Mouse (Mus musculus) midbrain, embryonic 12.5 days (tissue): ENCODE data around the gene Bcar3. TPM values are rescaled to one million over a fixed set of nuclear protein-coding genes. Genes with fewer than 3 reads are reported as not detected.

Experiments used
- ATAC-seq: fragments of 200-750 bp; cut with Nextera tagmentation; 2 replicates; pipeline ENCODE4 v1.8.0; 2017; ENCODE audit warnings: low read depth, moderate TSS enrichment, moderate library complexity; ENCODE audit not compliant: low FRiP score
- H3K27ac ChIP-seq: fragments of 300-500 bp; sonication (generic); replicated peaks from 2 replicates; pipeline ENCODE4 v1.5.1; 2016; ENCODE audit warnings: mild to moderate bottlenecking
- H3K27me3 ChIP-seq: fragments of 300-500 bp; sonication (generic); 2 replicates; pipeline ENCODE4 v1.6.1; 2016; ENCODE audit warnings: mild to moderate bottlenecking
- H3K36me3 ChIP-seq: fragments of 300-500 bp; sonication (generic); 2 replicates; pipeline ENCODE4 v1.6.1; 2016
- H3K4me1 ChIP-seq: fragments of 300-500 bp; sonication (generic); 2 replicates; pipeline ENCODE4 v1.6.1; 2016
- H3K4me2 ChIP-seq: fragments of 300-500 bp; sonication (generic); replicated peaks from 2 replicates; pipeline ENCODE4 v1.6.1; 2016; ENCODE audit warnings: mild to moderate bottlenecking, moderate library complexity
- H3K4me3 ChIP-seq: fragments of 300-500 bp; sonication (generic); 2 replicates; pipeline ENCODE4 v1.5.1; 2016; ENCODE audit warnings: mild to moderate bottlenecking
- H3K9ac ChIP-seq: fragments of 300-500 bp; sonication (generic); replicated peaks from 2 replicates; pipeline ENCODE4 v1.6.1; 2016; ENCODE audit warnings: mild to moderate bottlenecking, moderate library complexity
- H3K9me3 ChIP-seq: fragments of 300-500 bp; sonication (generic); 2 replicates; pipeline ENCODE4 v1.6.1; 2016; ENCODE audit warnings: mild to moderate bottlenecking
- WGBS: fragments of 180-500 bp; shearing (Covaris S2); methylation state at CpG from one replicate; pipeline ENCODE4 v1.1.7; 2016; 5-methylcytosine and 5-hydroxymethylcytosine counted together
- polyA plus RNA-seq: library from polyadenylated mRNA; unstranded; fragments of >200 nt; fragmentation: Nextera tagmentation; extraction: Ambion mirVana; gene quantifications from 2 replicates; pipeline ENCODE4 v1.2.1, GENCODE M21; 2016

Gene Bcar3
- polyA plus RNA-seq, 1 experiment from 2014 or later: 14.6 TPM

DNA sequence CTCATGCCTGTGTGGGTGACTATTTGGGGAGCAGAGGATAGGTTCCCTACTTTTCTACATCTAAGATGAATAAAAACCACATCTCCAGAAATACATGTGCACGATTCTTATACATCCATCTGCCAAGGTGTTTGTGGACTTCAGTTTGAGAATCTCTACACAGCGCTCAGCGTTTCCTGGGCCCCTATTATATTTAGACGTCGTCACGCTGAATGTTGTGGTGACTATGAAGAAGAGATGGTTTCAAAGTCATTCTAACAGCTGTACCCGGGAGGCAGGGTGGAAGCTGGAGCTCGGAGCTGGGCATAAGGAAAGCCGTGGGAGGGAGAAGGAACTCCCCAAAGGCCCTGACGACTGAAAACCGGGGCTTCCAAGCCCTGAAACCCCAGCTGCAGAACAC, 178.5 kb downstream of the Bcar3 start:
- ATAC-seq: no peak
- no peak overlapping the region for H3K4me2 ChIP-seq

DNA sequence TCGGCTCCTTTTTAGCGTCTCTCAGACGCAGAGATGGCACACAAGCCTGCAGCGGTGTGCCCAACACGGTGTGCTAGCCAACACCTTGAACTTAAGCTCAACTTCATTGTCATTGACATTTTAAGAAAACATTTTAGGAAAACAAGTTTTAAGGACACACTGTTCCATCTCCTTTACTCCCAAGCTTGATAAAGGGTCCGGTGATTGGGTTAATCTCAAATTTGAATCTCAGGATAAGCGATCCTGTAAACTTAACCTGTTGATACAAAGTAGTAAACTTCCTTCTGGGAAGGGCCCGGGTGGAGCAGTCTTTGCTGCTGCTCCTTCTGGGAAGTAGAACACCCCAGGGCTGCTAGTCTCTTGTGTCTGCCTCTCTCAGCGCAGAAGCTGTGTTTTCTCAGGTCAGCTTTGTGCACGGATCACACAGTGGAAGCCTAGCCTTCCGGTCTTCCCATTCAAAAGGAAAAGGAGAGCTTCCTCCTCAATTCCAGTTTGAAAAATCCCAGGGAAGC, 179.6 kb downstream of the Bcar3 start:
- H3K4me3 ChIP-seq: no peak overlapping the region
- H3K4me1 ChIP-seq: peaks cover 35% of the 10 kb centered on the region
- no peaks in the 10 kb centered on the region for H3K27me3 ChIP-seq
- no peak overlapping the region for H3K4me2 ChIP-seq
- no peak overlapping the region for H3K9ac ChIP-seq
- no peaks in the 10 kb centered on the region for H3K9me3 ChIP-seq
- H3K27ac ChIP-seq: no peak overlapping the region
- WGBS: 82% methylated on average over 11 of the region's 11 CpGs
- H3K36me3 ChIP-seq: no peaks in the 10 kb centered on the region
- ATAC-seq: no peak

More for the DNA sequence above, 178.5 kb downstream of the Bcar3 start:
- no peaks in the 10 kb centered on the region for H3K27me3 ChIP-seq
- no peaks in the 10 kb centered on the region for H3K9me3 ChIP-seq
- H3K9ac ChIP-seq: no peak overlapping the region
- H3K4me1 ChIP-seq: peaks cover 29% of the 10 kb centered on the region
- no peak overlapping the region for H3K4me3 ChIP-seq
- no peak overlapping the region for H3K27ac ChIP-seq
- whole genome bisulfite sequencing: 81% methylated on average over 11 of the region's 11 CpGs
- no peaks in the 10 kb centered on the region for H3K36me3 ChIP-seq

DNA sequence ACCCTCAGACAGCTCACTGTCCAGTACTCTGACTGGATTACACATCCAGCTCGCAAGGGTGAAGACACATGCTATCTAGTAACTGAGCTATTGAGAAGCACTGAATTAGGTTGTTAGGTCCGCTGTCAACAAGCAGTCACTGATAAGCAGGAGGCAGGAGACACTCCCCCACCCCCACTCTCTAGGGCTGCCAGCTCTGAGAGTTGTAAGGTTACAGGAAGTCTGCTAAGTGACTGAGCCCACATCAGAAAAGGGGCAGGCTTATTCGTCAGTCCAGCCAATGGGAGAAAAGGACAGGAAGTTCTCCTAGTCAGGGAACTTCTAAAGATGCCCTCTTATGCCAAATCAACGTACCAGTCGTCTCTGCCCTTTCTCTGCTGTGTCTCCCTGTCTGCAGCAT, 180.1 kb downstream of the Bcar3 start:
- Histone ChIP-seq H3K9ac (no peak overlapping the region), H3K27me3 (no peaks in the 10 kb centered on the region), H3K9me3 (no peaks in the 10 kb centered on the region), H3K4me1 (peaks cover 36% of the 10 kb centered on the region), H3K4me2 (no peak overlapping the region), H3K4me3 (no peak overlapping the region), H3K36me3 (no peaks in the 10 kb centered on the region), H3K27ac (no peak overlapping the region)
- ATAC-seq: no peak
- 51% methylated on average over 5 of the region's 5 CpGs for WGBS

DNA sequence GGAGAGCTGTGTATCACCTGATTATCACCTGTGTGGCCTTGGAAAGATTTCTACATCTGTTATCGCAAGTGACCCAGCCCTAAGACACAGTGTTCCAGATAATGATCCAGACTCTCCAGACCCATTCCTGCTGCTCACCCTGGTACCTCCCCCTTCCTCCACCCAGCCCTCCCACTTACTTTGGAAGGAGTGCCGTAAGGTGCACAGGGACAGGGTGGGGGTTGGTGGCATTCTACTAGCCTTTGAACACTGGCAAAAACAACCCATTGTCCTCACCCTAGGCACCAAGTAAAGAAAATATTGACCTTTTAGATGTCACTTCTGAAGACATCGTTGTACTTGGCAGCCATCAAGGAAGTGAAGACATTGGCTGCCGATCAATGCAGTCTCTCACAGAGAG, 180.9 kb downstream of the Bcar3 start:
- peaks cover 43% of the 10 kb centered on the region for H3K4me1 ChIP-seq
- H3K4me3 ChIP-seq: no peak overlapping the region
- H3K4me2 ChIP-seq: no peak overlapping the region
- WGBS: 77% methylated on average over 4 of the region's 4 CpGs
- peak overlapping the region; percentile 63; the same call in 1 of the 2 replicates for H3K27ac ChIP-seq
- ATAC-seq: no peak
- H3K27me3 ChIP-seq: no peaks in the 10 kb centered on the region
- no peaks in the 10 kb centered on the region for H3K9me3 ChIP-seq
- H3K36me3 ChIP-seq: no peaks in the 10 kb centered on the region
- no peak overlapping the region for H3K9ac ChIP-seq

DNA sequence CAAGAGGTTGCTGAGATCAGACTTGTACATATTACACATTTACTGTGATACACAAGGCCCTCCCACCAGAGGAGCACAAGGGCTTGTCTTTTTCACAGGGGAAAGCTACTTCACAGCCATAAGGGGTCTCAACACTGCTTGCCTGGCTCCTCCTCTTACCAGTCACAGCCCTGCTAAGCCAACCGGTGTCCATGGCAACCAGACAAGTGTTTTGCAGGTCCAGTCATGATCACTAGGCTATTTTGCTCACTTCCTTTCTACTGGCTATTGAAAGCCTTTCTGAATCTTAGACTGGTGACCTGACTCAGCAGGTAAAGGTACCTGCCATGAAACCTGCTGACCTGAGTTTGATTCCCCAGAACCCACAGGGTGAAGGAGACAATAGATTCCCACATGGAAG, 181.8 kb downstream of the Bcar3 start:
- WGBS: 20% methylated on average over 1 of the region's 1 CpGs
- Histone ChIP-seq H3K36me3 (no peaks in the 10 kb centered on the region), H3K27me3 (no peaks in the 10 kb centered on the region), H3K9ac (no peak overlapping the region), H3K27ac (peak overlapping the region; percentile 63), H3K9me3 (no peaks in the 10 kb centered on the region), H3K4me1 (peaks cover 52% of the 10 kb centered on the region), H3K4me2 (no peak overlapping the region), H3K4me3 (no peak overlapping the region)
- peak; percentile 79 for ATAC-seq

DNA sequence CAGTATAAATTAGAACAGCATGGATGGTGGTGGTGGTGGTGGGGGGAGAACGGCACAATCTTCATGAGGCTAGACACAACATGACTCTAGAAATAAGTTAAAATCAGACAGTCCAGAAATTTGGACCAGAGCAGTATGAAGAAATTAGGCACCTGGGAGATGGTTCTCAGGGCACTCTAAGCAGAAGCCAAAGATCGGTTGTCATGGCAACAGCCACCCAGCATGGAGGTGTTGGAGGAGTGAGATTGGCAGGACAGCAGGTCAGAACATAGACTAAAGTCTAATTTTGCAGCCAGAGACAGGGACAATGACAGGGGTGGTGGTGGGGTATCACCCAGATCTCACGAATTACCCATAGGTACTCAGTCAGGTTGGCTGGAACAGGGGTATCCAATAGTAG, 182.7 kb downstream of the Bcar3 start:
- H3K4me3 ChIP-seq: no peak overlapping the region
- H3K4me1 ChIP-seq: peaks cover 60% of the 10 kb centered on the region
- ATAC-seq: 0 out of 2 replicates have a peak, but pooled peaks have one; percentile 17
- H3K27me3 ChIP-seq: no peaks in the 10 kb centered on the region
- peak overlapping the region; percentile 10; the same call in 1 of the 2 replicates for H3K4me2 ChIP-seq
- H3K9ac ChIP-seq: no peak overlapping the region
- peak overlapping the region; percentile 63 for H3K27ac ChIP-seq
- H3K36me3 ChIP-seq: no peaks in the 10 kb centered on the region
- WGBS: 43% methylated on average over 3 of the region's 3 CpGs
- H3K9me3 ChIP-seq: no peaks in the 10 kb centered on the region

DNA sequence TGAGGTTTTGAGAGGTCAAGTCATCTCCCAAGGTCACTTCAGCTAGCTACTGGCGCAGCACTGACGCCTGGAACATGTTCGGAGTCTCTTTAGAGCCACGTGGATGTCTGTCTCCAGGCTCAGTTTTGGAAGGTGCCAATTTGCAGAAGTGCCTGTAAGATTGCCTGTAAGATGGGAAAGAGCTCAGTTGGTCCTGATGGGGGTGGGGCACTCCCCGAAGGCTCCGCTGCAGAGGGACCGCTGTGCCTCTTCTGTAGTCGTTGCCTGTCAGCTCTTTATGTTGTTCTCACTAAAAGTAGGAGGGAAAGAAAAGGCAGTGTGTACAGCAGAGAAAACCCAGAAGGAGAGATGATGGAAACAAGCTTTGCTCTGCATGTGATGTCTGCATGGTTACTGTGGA, 183.6 kb downstream of the Bcar3 start:
- Histone ChIP-seq H3K4me2 (no peak overlapping the region), H3K4me1 (peaks cover 68% of the 10 kb centered on the region), H3K36me3 (no peaks in the 10 kb centered on the region), H3K4me3 (no peak overlapping the region), H3K9me3 (no peaks in the 10 kb centered on the region), H3K27ac (no peak overlapping the region), H3K9ac (no peak overlapping the region), H3K27me3 (no peaks in the 10 kb centered on the region)
- no peak for ATAC-seq
- WGBS: 67% methylated on average over 8 of the region's 8 CpGs

DNA sequence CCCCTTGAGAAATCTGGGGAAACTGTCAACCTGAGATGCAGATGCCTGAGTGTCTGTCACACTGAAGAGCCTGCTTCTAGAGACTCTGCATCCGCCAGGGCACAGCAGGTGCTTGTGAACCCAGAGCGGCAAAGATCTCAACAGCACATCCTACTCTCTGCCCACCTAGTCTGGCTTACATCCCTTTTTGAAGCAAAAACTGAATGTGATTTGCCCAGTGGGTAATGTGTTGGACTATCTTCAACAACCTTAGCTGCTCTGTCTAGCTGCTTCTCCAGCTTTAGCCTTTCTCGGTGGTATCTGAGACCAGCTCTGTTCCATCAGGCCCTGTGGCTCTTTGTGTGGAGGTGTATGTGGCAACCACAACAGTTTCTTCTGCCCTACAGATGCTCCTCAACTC, 184.8 kb downstream of the Bcar3 start:
- no peak overlapping the region for H3K4me2 ChIP-seq
- H3K4me3 ChIP-seq: no peak overlapping the region
- H3K27ac ChIP-seq: no peak overlapping the region
- no peaks in the 10 kb centered on the region for H3K36me3 ChIP-seq
- H3K4me1 ChIP-seq: peaks cover 80% of the 10 kb centered on the region
- H3K27me3 ChIP-seq: no peaks in the 10 kb centered on the region
- no peak for ATAC-seq
- H3K9ac ChIP-seq: no peak overlapping the region
- 77% methylated on average over 3 of the region's 3 CpGs for WGBS
- no peaks in the 10 kb centered on the region for H3K9me3 ChIP-seq

DNA sequence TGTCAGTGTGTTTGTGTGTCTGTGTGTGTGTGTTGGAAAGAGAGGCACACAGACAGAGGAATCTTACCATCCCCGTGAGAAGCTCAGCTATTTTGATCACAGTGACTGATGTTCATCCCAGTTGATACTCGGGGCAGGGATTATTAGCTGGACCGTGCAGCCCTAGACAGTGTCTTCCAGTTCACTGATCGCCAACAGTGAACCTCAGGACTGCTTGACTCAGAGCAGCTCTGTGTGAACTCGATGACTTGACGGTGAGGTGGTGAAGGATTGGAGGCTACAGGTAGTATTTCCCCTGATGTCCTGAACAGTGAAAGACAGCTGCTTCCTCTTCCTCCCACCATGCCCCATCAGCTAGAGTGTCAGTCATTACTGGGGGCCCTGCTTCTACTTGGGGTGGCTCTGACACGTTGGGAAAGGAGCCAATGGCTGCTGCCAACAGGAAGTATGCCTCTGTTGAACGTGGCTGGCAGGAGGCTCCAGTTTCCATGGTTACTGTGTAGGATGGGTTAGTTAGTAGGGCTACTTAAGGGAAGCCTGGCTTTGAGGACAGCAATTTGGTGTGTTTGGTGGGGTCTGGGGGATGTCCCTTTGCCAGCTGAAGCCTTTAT, 186.2 kb downstream of the Bcar3 start:
- 31% methylated on average over 8 of the region's 8 CpGs for WGBS
- Histone ChIP-seq H3K27me3 (no peaks in the 10 kb centered on the region), H3K9ac (no peak overlapping the region), H3K4me3 (no peak overlapping the region), H3K9me3 (no peaks in the 10 kb centered on the region), H3K4me1 (peaks cover 83% of the 10 kb centered on the region), H3K36me3 (no peaks in the 10 kb centered on the region), H3K4me2 (no peak overlapping the region; the same call in 1 of the 2 replicates), H3K27ac (0 out of 2 replicates have a peak overlapping the region, but pooled peaks have one; percentile 17)
- ATAC-seq: peak; percentile 11; the same call in 1 of the 2 replicates

DNA sequence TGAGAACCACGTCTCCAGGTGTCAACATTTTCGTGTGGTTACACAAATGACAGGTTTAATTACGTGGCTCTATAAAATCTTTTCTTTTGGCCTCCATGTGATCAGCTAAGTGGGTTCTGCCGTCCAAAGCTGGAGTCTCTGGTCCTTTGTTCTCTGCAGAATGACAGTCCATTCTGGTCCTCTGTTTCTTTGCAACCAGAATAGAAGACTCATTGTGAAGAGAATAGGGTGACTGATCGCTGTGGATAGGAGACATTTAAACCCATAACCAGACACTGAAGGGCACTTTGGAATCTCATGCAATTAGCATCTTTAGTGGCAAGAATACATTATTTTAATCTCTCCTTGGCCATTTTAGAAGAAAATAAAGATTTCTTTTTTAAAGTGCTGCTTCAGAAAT, 187.1 kb downstream of the Bcar3 start:
- 17% methylated on average over 5 of the region's 5 CpGs for WGBS
- Histone ChIP-seq H3K36me3 (no peaks in the 10 kb centered on the region), H3K4me1 (peaks cover 74% of the 10 kb centered on the region), H3K9ac (no peak overlapping the region), H3K27ac (0 out of 2 replicates have a peak overlapping the region, but pooled peaks have one; percentile 17), H3K9me3 (no peaks in the 10 kb centered on the region), H3K4me2 (no peak overlapping the region), H3K4me3 (no peak overlapping the region), H3K27me3 (no peaks in the 10 kb centered on the region)
- ATAC-seq: no peak

DNA sequence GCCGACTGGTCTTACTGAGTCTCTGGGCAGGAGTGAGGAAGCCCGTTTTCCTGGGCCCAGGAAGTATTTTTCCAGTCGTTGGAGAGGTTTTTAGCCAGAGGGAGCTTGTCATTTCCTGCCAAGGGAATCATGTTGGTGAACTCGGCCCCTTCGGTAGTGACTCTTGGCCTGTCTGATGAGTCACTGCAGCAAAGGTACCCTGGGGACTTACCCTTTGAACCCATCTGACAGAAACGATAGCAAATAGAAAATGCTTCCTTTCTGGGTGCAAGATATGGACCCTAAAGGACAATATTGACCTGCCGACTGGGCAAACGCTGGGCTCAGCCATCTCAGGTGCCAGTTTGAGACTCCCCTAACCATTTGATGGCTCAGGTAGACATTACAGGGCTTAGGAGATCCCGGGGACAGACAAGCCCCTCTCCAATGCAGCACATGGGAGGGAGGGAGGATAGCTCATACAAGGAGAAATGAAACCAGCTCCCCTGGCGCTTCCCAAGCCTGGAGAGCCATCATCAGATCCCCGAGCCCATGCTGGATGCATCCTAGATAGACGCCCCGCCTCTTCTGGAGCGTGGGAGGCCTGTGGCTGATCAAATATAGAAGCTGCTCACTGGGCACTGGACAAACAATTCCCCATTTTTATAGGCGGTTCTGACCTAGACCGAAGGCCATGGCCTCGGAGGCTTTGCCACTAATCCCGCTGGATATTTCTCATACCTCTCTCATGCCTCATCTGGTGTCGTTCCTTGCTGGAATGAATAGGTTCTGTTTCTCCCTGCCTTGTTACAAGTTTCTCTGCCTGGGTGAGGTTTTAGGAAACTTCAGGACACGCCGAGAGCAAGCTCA, 188.2 kb downstream of the Bcar3 start:
- Histone ChIP-seq H3K4me3 (no peak overlapping the region), H3K27ac (no peak overlapping the region)
- WGBS: 62% methylated on average over 21 of the region's 21 CpGs

More for the DNA sequence above, 188.2 kb downstream of the Bcar3 start:
- Histone ChIP-seq H3K9me3 (no peaks in the 10 kb centered on the region), H3K27me3 (no peaks in the 10 kb centered on the region), H3K4me2 (no peak overlapping the region), H3K9ac (no peak overlapping the region), H3K36me3 (no peaks in the 10 kb centered on the region), H3K4me1 (peaks cover 63% of the 10 kb centered on the region)
- no peak for ATAC-seq
